Mouse (Mus musculus): ENCODE data around the gene Vmn2r90. TPM values are rescaled to one million over a fixed set of nuclear protein-coding genes. Genes with fewer than 3 reads are reported as not detected.
"Not testable (repeated sequence)": the region's sequence is repeated elsewhere in the genome, so short reads cannot be mapped to it uniquely, and the experiment has no call there.

Gene Vmn2r90
- polyA plus RNA-seq, 1 experiment, result 0.03 TPM

- not testable (repeated sequence) for H3K4me1 ChIP-seq (ENCODE audit: control insufficient read depth, insufficient read depth, low read length); H3K27me3 ChIP-seq (replicated peaks; ENCODE audit: control insufficient read depth, insufficient read depth, low read length); H3K4me3 ChIP-seq (ENCODE audit: insufficient read depth, low read depth, low read length); H3K36me3 ChIP-seq (ENCODE audit: control insufficient read depth, insufficient read depth, low read length); H3K27ac ChIP-seq (ENCODE audit: insufficient read depth, low read depth, low read length)
- peak; percentile 50 for DNase-seq
- peak; percentile 38 for TF ChIP-seq CTCF (conservative IDR thresholded peaks at IDR 0.05; ENCODE audit: insufficient read depth, insufficient read length, low read depth, low read length)
- 3% methylated on average over 4 of the region's 4 CpGs for WGBS
Observed at GRCm38 (mm10) chr17:17749371-17749770, 45.8 kb downstream of the Vmn2r90 start.

DNA sequence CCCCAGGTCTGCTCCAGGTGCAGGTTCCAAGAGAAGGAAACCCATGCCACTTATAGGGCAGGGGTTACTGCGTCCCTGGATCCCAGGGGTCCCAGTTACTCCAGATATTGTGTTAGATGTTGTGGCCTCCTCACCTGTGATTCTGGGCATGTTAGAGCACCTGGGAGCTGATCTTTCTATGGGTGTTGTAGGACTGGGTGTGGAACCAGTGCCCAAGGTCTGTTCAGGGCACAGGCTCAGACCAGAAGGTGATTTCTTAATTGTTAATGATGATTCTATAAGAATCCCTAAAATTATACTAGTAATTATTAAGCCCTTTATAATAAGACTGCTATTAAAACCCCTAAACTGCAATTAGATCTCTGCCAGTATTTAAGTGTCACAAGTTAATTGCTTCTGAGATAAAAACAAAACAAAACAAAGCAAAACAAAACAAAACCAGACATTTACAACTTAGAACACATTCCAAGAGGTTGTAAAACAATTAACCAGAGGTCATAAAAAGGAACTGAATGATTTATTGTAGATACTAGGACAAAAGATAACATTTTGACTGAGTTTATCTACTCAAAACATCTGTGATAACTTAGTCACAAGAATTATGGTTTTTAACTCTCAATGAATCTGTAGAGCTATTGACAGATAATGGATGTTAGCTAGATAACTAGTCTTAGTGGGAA lies 59.2 kb downstream of the Vmn2r90 start:
- H3K36me3 ChIP-seq (ENCODE audit: control insufficient read depth, insufficient read depth, low read length), result no peaks in the 10 kb centered on the region
- no peak overlapping the region for H3K4me3 ChIP-seq (ENCODE audit: insufficient read depth, low read depth, low read length)
- TF ChIP-seq CTCF (conservative IDR thresholded peaks at IDR 0.05; ENCODE audit: insufficient read depth, insufficient read length, low read depth, low read length) (no peak), POLR2A (IDR thresholded peaks at IDR 0.05; ENCODE audit: low read depth, low read length) (no peak)
- H3K27me3 ChIP-seq (replicated peaks; ENCODE audit: control insufficient read depth, insufficient read depth, low read length), result no peaks in the 10 kb centered on the region
- no peak overlapping the region for H3K27ac ChIP-seq (ENCODE audit: insufficient read depth, low read depth, low read length)
- 78% methylated on average over 1 of the region's 1 CpGs for whole genome bisulfite sequencing
- H3K4me1 ChIP-seq (ENCODE audit: control insufficient read depth, insufficient read depth, low read length), result no peaks in the 10 kb centered on the region
- DNase-seq, result no peak

DNA sequence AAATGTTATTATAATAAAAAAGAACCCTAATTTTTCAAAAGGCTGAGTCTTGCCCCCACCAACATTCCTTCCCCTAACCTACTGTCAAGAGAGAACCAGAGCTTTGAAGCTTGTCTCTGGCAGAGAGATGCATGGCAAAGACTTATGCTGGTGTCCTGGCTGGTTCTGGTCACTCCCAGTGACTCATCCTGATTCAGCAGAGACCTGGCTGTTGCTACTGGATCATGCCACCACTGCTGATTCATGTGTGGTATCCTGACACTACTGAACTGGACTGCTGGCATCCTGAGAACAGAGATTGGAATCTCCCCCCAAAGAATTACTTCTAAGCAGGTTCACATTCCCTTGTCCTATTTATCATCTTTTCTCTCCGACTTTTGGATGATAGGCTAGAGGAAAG lies 60.7 kb downstream of the Vmn2r90 start:
- DNase-seq, result no peak
- Histone ChIP-seq H3K4me1 (ENCODE audit: control insufficient read depth, insufficient read depth, low read length) (no peaks in the 10 kb centered on the region), H3K4me3 (ENCODE audit: insufficient read depth, low read depth, low read length) (no peak overlapping the region), H3K27me3 (replicated peaks; ENCODE audit: control insufficient read depth, insufficient read depth, low read length) (no peaks in the 10 kb centered on the region), H3K27ac (ENCODE audit: insufficient read depth, low read depth, low read length) (no peak overlapping the region), H3K36me3 (ENCODE audit: control insufficient read depth, insufficient read depth, low read length) (no peaks in the 10 kb centered on the region)
- WGBS, result 38% methylated on average over 1 of the region's 1 CpGs
- TF ChIP-seq CTCF (conservative IDR thresholded peaks at IDR 0.05; ENCODE audit: insufficient read depth, insufficient read length, low read depth, low read length) (no peak), POLR2A (IDR thresholded peaks at IDR 0.05; ENCODE audit: low read depth, low read length) (no peak)

DNA sequence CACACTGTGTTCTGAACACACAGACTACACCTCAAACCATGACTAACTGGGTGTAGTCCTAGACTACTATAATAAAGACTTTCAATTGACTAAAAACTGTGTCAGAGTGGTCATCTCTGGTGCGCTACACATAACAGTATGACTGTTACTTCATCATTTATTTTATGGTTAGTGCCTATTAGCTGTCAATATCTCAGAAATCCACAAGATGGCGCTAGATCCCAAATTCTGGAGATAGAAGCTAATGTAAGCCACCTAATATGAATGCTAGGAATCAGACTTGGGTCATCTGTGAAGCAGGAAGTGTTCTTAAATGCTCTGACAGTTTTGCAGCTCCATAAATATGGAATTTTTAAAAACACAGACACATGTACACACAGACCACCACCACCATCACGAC lies 62.9 kb downstream of the Vmn2r90 start:
- H3K4me1 ChIP-seq (ENCODE audit: control insufficient read depth, insufficient read depth, low read length), result no peaks in the 10 kb centered on the region
- no peaks in the 10 kb centered on the region for H3K27me3 ChIP-seq (replicated peaks; ENCODE audit: control insufficient read depth, insufficient read depth, low read length)
- DNase-seq, result peak; percentile 66
- no peak overlapping the region for H3K27ac ChIP-seq (ENCODE audit: insufficient read depth, low read depth, low read length)
- no peak overlapping the region for H3K4me3 ChIP-seq (ENCODE audit: insufficient read depth, low read depth, low read length)
- peak; percentile 41 for TF ChIP-seq CTCF (conservative IDR thresholded peaks at IDR 0.05; ENCODE audit: insufficient read depth, insufficient read length, low read depth, low read length)
- no peak for TF ChIP-seq POLR2A (IDR thresholded peaks at IDR 0.05; ENCODE audit: low read depth, low read length)
- WGBS, result 3% methylated on average over 3 of the region's 3 CpGs
- H3K36me3 ChIP-seq (ENCODE audit: control insufficient read depth, insufficient read depth, low read length), result no peaks in the 10 kb centered on the region

Other genes starting within 250 kb of the Vmn2r90 start
- 7.9 and 11.0 TPM in 2 replicates for gene Lnpep, start 78.7 kb upstream of the Vmn2r90 start, polyA plus RNA-seq (2012; rRNA removed)
- 43.9 and 49.0 TPM in 2 replicates for gene Spaca6, start 123.4 kb downstream of the Vmn2r90 start, polyA plus RNA-seq (2012; rRNA removed)
- gene Has1, start 151.5 kb downstream of the Vmn2r90 start, polyA plus RNA-seq (2012; rRNA removed), result 0.08 and 0.10 TPM in 2 replicates
- 0.07 TPM in 1 of 2 replicates, not detected in the other for gene Fpr1, start 180.2 kb downstream of the Vmn2r90 start, polyA plus RNA-seq (2012; rRNA removed)
- gene Fpr2, start 184.1 kb downstream of the Vmn2r90 start, polyA plus RNA-seq (2012; rRNA removed), result 0.14 and 0.16 TPM in 2 replicates
- gene Fpr3, start 184.1 kb downstream of the Vmn2r90 start, polyA plus RNA-seq (2012; rRNA removed), result not detected in 2 replicates